Mouse (Mus musculus) neural tube, embryonic 15.5 days (tissue): ENCODE measurements around the gene Osbpl9. TPM values are rescaled to one million over a fixed set of nuclear protein-coding genes. Genes with fewer than 3 reads are reported as not detected.

Experiments used
- ATAC-seq: fragments of 200-750 bp; cut with Nextera tagmentation; 2 replicates; pipeline ENCODE4 v1.8.0; 2017; ENCODE audit warnings: mild to moderate bottlenecking, moderate TSS enrichment, moderate library complexity; ENCODE audit not compliant: low FRiP score
- H3K27ac ChIP-seq: fragments of 300-500 bp; sonication (generic); replicated peaks from 2 replicates; pipeline ENCODE4 v1.5.1; 2015; ENCODE audit warnings: mild to moderate bottlenecking, inconsistent platforms
- H3K27me3 ChIP-seq: fragments of 300-500 bp; sonication (generic); replicated peaks from 2 replicates; pipeline ENCODE4 v1.6.1; 2015; ENCODE audit warnings: inconsistent platforms
- H3K36me3 ChIP-seq: fragments of 300-500 bp; sonication (generic); 2 replicates; pipeline ENCODE4 v1.6.1; 2015; ENCODE audit warnings: inconsistent platforms
- H3K4me1 ChIP-seq: fragments of 300-500 bp; sonication (generic); 2 replicates; pipeline ENCODE4 v1.6.1; 2015; ENCODE audit warnings: inconsistent platforms
- H3K4me2 ChIP-seq: fragments of 300-500 bp; sonication (generic); 2 replicates; pipeline ENCODE4 v1.6.1; 2015; ENCODE audit warnings: inconsistent platforms, mild to moderate bottlenecking, moderate library complexity
- H3K4me3 ChIP-seq: fragments of 300-500 bp; sonication (generic); replicated peaks from 2 replicates; pipeline ENCODE4 v1.5.1; 2015; ENCODE audit warnings: mild to moderate bottlenecking, inconsistent platforms
- H3K9ac ChIP-seq: fragments of 300-500 bp; sonication (generic); replicated peaks from 2 replicates; pipeline ENCODE4 v1.6.1; 2015; ENCODE audit warnings: mild to moderate bottlenecking, inconsistent platforms
- H3K9me3 ChIP-seq: fragments of 300-500 bp; sonication (generic); replicated peaks from 2 replicates; pipeline ENCODE4 v1.6.1; 2016; ENCODE audit warnings: inconsistent platforms
- WGBS: fragments of 180-500 bp; shearing (Covaris S2); methylation state at CpG from one replicate; pipeline ENCODE4 v1.1.7; 2015; ENCODE audit warnings: mixed read lengths; 5-methylcytosine and 5-hydroxymethylcytosine counted together
- polyA plus RNA-seq: library from polyadenylated mRNA; unstranded; fragments of >200 nt; fragmentation: Nextera tagmentation; extraction: Ambion mirVana; gene quantifications from 2 replicates; pipeline ENCODE4 v1.2.1, GENCODE M21; 2015

The Osbpl9 gene
- polyA plus RNA-seq, 1 experiment from 2014 or later: 79.1 TPM

- Histone ChIP-seq H3K9me3 (no peaks in the 10 kb centered on the region), H3K4me3 (no peak overlapping the region), H3K4me1 (peaks cover 3% of the 10 kb centered on the region; the same call in 1 of the 2 replicates), H3K9ac (no peak overlapping the region), H3K36me3 (peaks cover 4% of the 10 kb centered on the region; the same call in 1 of the 2 replicates), H3K27ac (no peak overlapping the region; the same call in 1 of the 2 replicates), H3K4me2 (no peak overlapping the region), H3K27me3 (no peaks in the 10 kb centered on the region)
- WGBS: 81% methylated on average over 9 of the region's 9 CpGs
- ATAC-seq: no peak
Observed at GRCm38 (mm10) chr4:109128017-109128416, 74.1 kb downstream of the Osbpl9 start.

DNA sequence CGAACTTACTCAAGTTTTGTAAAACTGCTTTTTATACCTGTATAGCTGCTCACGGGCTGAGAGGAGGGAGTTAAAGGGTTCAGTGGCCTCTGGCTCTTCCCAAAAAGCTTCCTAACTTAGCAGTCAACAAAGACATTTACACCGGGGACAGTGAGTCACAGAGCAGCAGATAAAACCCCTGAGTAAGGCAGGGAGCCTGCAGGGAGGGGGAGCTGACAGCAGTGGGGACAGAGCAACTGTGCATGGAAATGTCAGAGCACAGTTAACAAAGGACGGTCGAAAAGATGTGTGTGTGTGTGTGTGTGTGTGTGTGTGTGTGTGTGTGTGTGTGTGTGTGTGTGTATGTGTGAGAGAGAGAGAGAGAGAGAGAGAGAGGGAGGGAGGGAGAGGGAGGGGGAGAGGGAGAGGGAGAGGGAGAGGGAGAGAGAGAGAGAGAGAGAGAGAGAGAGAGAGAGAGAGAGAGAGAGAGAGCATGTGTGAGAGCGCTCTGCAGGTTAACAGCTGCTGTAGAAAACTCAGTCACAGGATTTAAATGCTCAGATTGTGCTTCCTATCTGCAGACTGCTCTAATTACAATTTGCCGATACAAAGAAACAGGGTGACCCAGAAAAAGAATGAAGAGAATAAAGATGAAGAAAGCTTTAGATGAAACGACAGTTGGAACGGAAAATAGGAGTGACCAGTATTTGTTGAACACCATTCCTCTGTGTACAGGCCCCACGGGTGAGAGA is 75.1 kb downstream of the Osbpl9 start:
- H3K27ac ChIP-seq: no peak overlapping the region; the same call in 1 of the 2 replicates
- H3K9me3 ChIP-seq: no peaks in the 10 kb centered on the region
- peaks cover 3% of the 10 kb centered on the region; the same call in 1 of the 2 replicates for H3K4me1 ChIP-seq
- no peaks in the 10 kb centered on the region for H3K27me3 ChIP-seq
- peak; percentile 28; the same call in 1 of the 2 replicates for ATAC-seq
- 44% methylated on average over 10 of the region's 10 CpGs for WGBS
- H3K9ac ChIP-seq: no peak overlapping the region
- no peaks in the 10 kb centered on the region for H3K36me3 ChIP-seq
- H3K4me2 ChIP-seq: no peak overlapping the region
- H3K4me3 ChIP-seq: no peak overlapping the region

DNA sequence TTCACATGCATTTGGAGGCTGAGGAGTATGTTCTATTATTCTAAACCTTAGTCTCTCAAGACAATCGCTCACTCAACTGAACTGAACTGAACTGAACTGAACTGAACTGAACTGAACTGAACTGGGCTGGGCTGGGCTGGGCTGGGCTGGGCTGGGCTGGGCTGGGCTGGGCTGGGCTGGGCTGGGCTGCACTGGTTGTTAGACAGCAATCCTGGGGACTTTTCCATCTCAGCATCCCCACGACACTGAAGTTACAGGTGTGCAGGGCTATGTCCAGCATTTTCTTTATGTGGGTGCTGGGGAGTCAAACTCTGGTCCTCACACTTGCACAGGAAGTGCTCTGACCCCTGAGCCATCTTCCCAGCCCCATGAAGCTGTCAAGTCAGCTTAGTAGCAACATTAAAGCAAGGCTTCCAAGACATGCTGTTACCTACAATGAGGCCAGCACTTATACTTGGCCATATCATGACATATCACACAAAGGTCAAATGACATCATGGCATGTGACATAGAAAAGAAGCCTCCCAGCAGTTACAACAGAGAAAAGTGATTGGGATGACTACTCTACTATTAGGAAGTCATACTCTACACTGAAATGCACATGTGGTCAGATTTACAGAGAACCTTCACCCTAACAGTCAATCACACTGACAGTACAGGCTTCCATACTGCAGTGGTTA is 76.2 kb downstream of the Osbpl9 start:
- no peaks in the 10 kb centered on the region for H3K9me3 ChIP-seq
- H3K36me3 ChIP-seq: no peaks in the 10 kb centered on the region
- H3K9ac ChIP-seq: no peak overlapping the region
- WGBS: 77% methylated on average over 2 of the region's 2 CpGs
- no peak overlapping the region for H3K4me3 ChIP-seq
- no peak overlapping the region for H3K4me2 ChIP-seq
- no peak for ATAC-seq
- H3K27ac ChIP-seq: no peak overlapping the region
- H3K27me3 ChIP-seq: no peaks in the 10 kb centered on the region
- peaks cover 3% of the 10 kb centered on the region; the same call in 1 of the 2 replicates for H3K4me1 ChIP-seq

- Histone ChIP-seq H3K36me3 (no peaks in the 10 kb centered on the region), H3K9ac (no peak overlapping the region), H3K27ac (no peak overlapping the region), H3K4me3 (no peak overlapping the region), H3K9me3 (no peaks in the 10 kb centered on the region), H3K4me1 (peaks cover 9% of the 10 kb centered on the region), H3K27me3 (no peaks in the 10 kb centered on the region), H3K4me2 (no peak overlapping the region)
- 81% methylated on average over 4 of the region's 4 CpGs for WGBS
- ATAC-seq: no peak
Observed at GRCm38 (mm10) chr4:109122830-109123555, 79.1 kb downstream of the Osbpl9 start.

DNA sequence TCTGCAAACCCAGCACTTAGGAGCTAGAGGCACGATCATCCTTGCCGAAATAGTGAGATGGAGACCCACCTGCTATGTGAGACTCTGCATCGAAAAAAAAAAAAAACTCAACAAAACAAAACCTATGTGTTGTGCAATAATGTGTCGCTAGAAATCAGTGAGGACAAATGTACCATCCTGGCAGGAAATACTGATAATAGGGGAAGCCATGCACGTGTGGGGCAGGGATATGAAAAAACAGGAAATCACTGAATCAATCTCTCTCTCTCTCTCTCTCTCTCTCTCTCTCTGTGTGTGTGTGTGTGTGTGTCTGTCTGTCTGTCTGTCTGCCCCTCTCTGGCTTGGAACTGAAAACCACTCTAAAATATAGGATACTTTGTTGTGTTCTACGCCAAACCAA is 81.3 kb downstream of the Osbpl9 start:
- Histone ChIP-seq H3K9me3 (no peaks in the 10 kb centered on the region), H3K4me1 (peaks cover 17% of the 10 kb centered on the region), H3K4me2 (no peak overlapping the region), H3K36me3 (no peaks in the 10 kb centered on the region), H3K4me3 (no peak overlapping the region), H3K27ac (no peak overlapping the region), H3K9ac (no peak overlapping the region), H3K27me3 (no peaks in the 10 kb centered on the region)
- WGBS: 87% methylated on average over 6 of the region's 6 CpGs
- no peak for ATAC-seq

- H3K9ac ChIP-seq: no peak overlapping the region
- peaks cover 22% of the 10 kb centered on the region for H3K4me1 ChIP-seq
- WGBS: 88% methylated on average over 5 of the region's 5 CpGs
- H3K4me2 ChIP-seq: no peak overlapping the region
- no peaks in the 10 kb centered on the region for H3K36me3 ChIP-seq
- H3K27ac ChIP-seq: no peak overlapping the region
- no peak for ATAC-seq
- no peaks in the 10 kb centered on the region for H3K27me3 ChIP-seq
- no peak overlapping the region for H3K4me3 ChIP-seq
- H3K9me3 ChIP-seq: no peaks in the 10 kb centered on the region
Observed at GRCm38 (mm10) chr4:109119641-109120125, 82.4 kb downstream of the Osbpl9 start.

GRCm38 (mm10) chr4:109118327-109118659 is 83.8 kb downstream of the Osbpl9 start:
- peak; percentile 39; the same call in 1 of the 2 replicates for ATAC-seq

DNA sequence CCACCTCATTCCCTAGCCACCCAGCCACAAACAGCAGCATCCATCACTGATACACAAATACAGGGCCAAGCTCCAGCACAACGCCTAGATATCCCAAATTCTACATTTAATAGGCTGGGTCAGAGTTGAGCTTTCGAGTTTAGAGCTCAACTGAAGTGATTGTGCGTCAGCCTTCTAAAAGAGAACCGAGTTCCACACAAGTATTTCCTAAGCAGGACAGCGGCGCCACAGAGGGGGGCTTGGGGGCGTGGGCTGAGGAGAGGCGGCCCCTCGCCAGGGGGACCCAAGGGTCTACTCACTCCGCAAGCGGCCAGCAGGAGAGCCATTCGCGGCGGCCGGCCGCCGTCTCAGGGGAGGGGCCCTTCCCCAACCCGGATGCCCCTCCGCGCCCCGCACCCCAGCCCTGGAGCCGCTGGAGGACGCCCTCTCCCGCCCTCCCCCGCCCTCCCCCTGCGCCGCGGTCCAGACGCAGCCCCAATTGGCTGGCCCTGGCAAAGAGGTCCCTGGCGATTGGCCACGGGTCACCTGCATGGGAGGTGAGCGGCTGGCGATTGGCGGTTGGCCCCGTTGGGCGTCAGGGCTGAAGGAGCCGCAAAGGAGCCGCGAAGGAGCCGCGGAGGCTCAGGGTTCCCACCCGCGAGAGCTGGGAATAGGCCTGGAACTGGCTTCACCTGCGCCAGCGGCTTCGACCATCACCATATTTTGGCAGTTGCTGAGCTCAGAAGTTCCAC is 84.3 kb downstream of the Osbpl9 start:
- H3K9me3 ChIP-seq: no peaks in the 10 kb centered on the region
- peak overlapping the region; percentile 51 for H3K9ac ChIP-seq
- WGBS: under 1% methylated on average over 39 of the region's 46 CpGs
- no peaks in the 10 kb centered on the region for H3K36me3 ChIP-seq
- peak overlapping the region; percentile 75 for H3K27ac ChIP-seq
- peak overlapping the region; percentile 79 for H3K4me2 ChIP-seq
- peak overlapping the region; percentile 49 for H3K4me3 ChIP-seq
- H3K4me1 ChIP-seq: peaks cover 28% of the 10 kb centered on the region
- ATAC-seq: peak; percentile 98
- H3K27me3 ChIP-seq: no peaks in the 10 kb centered on the region

More at GRCm38 (mm10) chr4:109118327-109118659, 83.8 kb downstream of the Osbpl9 start:
- H3K27ac ChIP-seq: peak overlapping the region; percentile 75
- peaks cover 25% of the 10 kb centered on the region for H3K4me1 ChIP-seq
- WGBS: 6% methylated on average over 6 of the region's 6 CpGs
- H3K4me3 ChIP-seq: peak overlapping the region; percentile 49
- H3K9me3 ChIP-seq: no peaks in the 10 kb centered on the region
- peak overlapping the region; percentile 79 for H3K4me2 ChIP-seq
- no peaks in the 10 kb centered on the region for H3K27me3 ChIP-seq
- H3K36me3 ChIP-seq: no peaks in the 10 kb centered on the region
- peak overlapping the region; percentile 51 for H3K9ac ChIP-seq

GRCm38 (mm10) chr4:109116938-109117337 is 85.1 kb downstream of the Osbpl9 start:
- no peak overlapping the region for H3K27ac ChIP-seq
- no peaks in the 10 kb centered on the region for H3K36me3 ChIP-seq
- H3K4me3 ChIP-seq: no peak overlapping the region
- no peaks in the 10 kb centered on the region for H3K9me3 ChIP-seq
- H3K4me2 ChIP-seq: peak overlapping the region; percentile 79
- H3K4me1 ChIP-seq: peaks cover 28% of the 10 kb centered on the region
- peak overlapping the region; percentile 51; the same call in 1 of the 2 replicates for H3K9ac ChIP-seq
- 58% methylated on average over 6 of the region's 6 CpGs for WGBS
- ATAC-seq: no peak
- no peaks in the 10 kb centered on the region for H3K27me3 ChIP-seq

- Histone ChIP-seq H3K4me3 (no peak overlapping the region), H3K4me2 (0 out of 2 replicates have a peak overlapping the region, but pooled peaks have one; percentile 9), H3K9ac (no peak overlapping the region), H3K27ac (no peak overlapping the region), H3K4me1 (peaks cover 28% of the 10 kb centered on the region), H3K27me3 (no peaks in the 10 kb centered on the region), H3K9me3 (no peaks in the 10 kb centered on the region), H3K36me3 (no peaks in the 10 kb centered on the region)
- no peak for ATAC-seq
- whole genome bisulfite sequencing: 70% methylated on average over 3 of the region's 3 CpGs
Observed at GRCm38 (mm10) chr4:109116494-109116893, 85.6 kb downstream of the Osbpl9 start.

DNA sequence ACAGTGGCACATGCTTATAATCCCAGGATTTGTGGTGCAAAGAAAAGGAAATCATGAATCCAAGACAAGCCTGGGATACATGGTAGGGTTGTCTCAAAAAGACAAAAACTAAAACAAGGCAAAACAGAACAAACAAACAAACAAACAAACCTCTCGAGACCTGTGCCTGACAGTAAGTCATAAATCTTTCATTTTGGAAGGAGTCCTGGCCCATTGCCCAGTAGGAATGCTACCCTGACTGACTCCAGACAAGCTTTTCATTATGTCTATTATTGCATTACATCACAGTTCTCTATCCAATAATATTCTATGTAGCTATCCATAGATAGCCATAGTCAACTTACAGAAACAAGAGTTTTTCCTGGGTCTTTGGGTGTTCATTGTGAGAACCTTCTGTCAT is 86.3 kb downstream of the Osbpl9 start:
- Histone ChIP-seq H3K9me3 (no peaks in the 10 kb centered on the region), H3K4me3 (no peak overlapping the region), H3K4me2 (no peak overlapping the region), H3K4me1 (peaks cover 28% of the 10 kb centered on the region), H3K36me3 (no peaks in the 10 kb centered on the region), H3K27ac (0 out of 2 replicates have a peak overlapping the region, but pooled peaks have one; percentile 3), H3K27me3 (no peaks in the 10 kb centered on the region), H3K9ac (no peak overlapping the region)
- ATAC-seq: no peak
- 25% methylated on average over 1 of the region's 1 CpGs for WGBS
